Mouse (Mus musculus) lung, postnatal 0 days (tissue): ENCODE results near the gene Fscn2.

Experiments
- CTCF ChIP-seq: IDR thresholded peaks from 2 replicates; pipeline ENCODE4 v1.5.1; 2016; ENCODE audit warnings: antibody characterized with exemption, mild to moderate bottlenecking
- EP300 ChIP-seq: IDR thresholded peaks from 2 replicates; pipeline ENCODE4 v1.6.1; 2016; ENCODE audit warnings: antibody characterized with exemption, mild to moderate bottlenecking, control low read depth

DNA sequence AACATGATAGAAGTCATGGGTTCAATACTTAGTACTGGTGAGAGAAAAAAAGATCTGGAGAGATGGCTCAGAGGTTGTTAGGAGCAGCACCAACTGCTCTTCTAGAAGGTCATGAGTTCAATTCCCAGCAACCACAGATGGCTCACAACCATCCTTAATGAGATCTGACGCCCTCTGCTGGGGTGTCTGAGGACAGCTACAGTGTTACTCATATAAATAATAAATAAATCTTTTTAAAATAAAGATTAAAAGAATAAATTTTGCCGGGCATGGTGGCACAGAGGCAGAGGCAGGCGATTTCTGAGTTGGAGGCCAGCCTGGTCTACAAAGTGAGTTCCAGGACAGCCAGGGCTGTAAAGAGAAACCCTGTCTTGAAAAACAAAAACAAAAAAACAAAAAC is 22.5 kb upstream of the Fscn2 start:
- TF ChIP-seq CTCF (no peak), EP300 (no peak)
